Mouse (Mus musculus): Measurements from ENCODE around the gene Cd48.

GRCm38 (mm10) chr1:171638686-171639085 is 43.1 kb upstream of the Cd48 start:
- TF ChIP-seq CTCF (IDR thresholded peaks at IDR 0.05; ENCODE audit: extremely low read depth, insufficient read depth, low read length) (no peak), POLR2A (IDR thresholded peaks at IDR 0.05; ENCODE audit: extremely low read depth, insufficient read depth, low read length) (no peak)
